Mouse (Mus musculus) E14TG2a.4 (cell line): ENCODE data around the gene Phlda1.

ENCODE experiments used
- CTCF ChIP-seq: conservative IDR thresholded peaks from 2 replicates; pipeline ENCODE4 v1.5.1; 2014; ENCODE audit warnings: low read length
- NANOG ChIP-seq: IDR thresholded peaks from 2 replicates; pipeline ENCODE4 v1.6.1; 2014; ENCODE audit warnings: borderline replicate concordance, low read length, mixed read lengths
- POU5F1 ChIP-seq: IDR thresholded peaks from 2 replicates; pipeline ENCODE4 v1.6.1; 2014; ENCODE audit warnings: low read length, borderline replicate concordance

GRCm38 (mm10) chr10:111460381-111460780 is 45.7 kb upstream of the Phlda1 start:
- TF ChIP-seq CTCF (no peak), POU5F1 (no peak), NANOG (no peak)
